Mouse (Mus musculus) liver, adult 2 months (tissue): Measurements from ENCODE around the gene Spag6.

ENCODE experiments used
- CTCF ChIP-seq: fragments of 200-500 bp; IDR thresholded peaks from 2 replicates; pipeline ENCODE4 v1.5.1; 2011; ENCODE audit warnings: low read depth, low read length, control low read depth
- POLR2A ChIP-seq: fragments of 200-500 bp; IDR thresholded peaks from 2 replicates; pipeline ENCODE4 v1.6.1; 2011; ENCODE audit warnings: low read length, control low read depth; ENCODE audit not compliant: insufficient read depth; ENCODE audit errors: extremely low read depth

DNA sequence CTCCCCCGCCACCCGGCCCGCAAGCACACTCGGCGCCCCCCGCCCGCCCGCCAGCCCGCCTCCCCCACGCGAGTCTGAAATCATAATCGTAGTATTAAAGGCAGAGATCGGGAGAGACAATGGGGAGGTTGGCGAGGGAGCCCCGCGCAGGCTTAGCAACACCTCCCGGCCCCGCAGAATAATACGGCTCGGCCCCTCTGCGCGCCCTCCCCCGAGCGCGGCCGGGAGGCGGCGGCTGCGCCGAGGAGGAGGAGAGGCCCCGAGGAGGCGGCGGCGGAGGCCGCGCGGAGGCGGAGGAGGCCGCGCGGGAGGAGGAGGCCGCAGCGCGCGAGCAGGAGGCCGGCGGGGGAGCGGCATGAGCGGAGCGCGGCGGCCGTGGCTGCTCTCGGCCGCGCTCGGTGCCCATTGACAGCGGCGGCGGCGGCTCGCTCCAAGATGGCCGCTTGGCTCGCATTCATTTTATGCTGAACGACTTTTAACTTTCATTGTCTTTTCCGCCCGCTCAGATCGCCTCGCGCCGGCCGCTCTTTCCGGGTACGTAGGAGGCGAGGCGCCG, 16.8 kb upstream of the Spag6 start, which contains the start of gene Bmi1:
- TF ChIP-seq POLR2A: no peak
- no peak for TF ChIP-seq CTCF
